33 mouse cellular contexts compared by ENCODE assay signal in genomic region chr9:120521161-120521560, GRCm38 (mm10). TPM values are rescaled to one million over a fixed set of nuclear protein-coding genes. Genes with fewer than 3 reads are reported as not detected.
"Had no signal": no experiment of that assay in that cellular context is flagged by ENCODE, and none has a peak within 500 bp of the region (broad histone marks: within the 10 kb centered on the region; RNA-seq: fewer than 3 reads in every experiment).

No protein-coding gene starts in this region.

- H3K4me1 ChIP-seq: embryonic facial prominence, embryonic 10.5 days; embryonic facial prominence, embryonic 12.5 days; embryonic facial prominence, embryonic 15.5 days; forebrain, embryonic 10.5 days; forebrain, embryonic 12.5 days; forebrain, embryonic 13.5 days; forebrain, embryonic 15.5 days; heart, embryonic 10.5 days had no signal

- DNase-seq: cerebellum, adult 9-10 months; cerebellum, adult 9-11 months; cerebellum, postnatal 25 days; cerebellum, postnatal 36 days; embryo, embryonic 11 days; forebrain, postnatal 0 days; gastrocnemius, adult 2 months; gastrocnemius, postnatal 10 days; gastrocnemius, postnatal 14 days; gastrocnemius, postnatal 25 days; gastrocnemius, postnatal 36 days; heart, adult 11 months; heart, adult 18-20 months; heart, adult 2 months had no signal

- ATAC-seq: forebrain, embryonic 13.5 days; forebrain, embryonic 14.5 days; forebrain, embryonic 15.5 days; forebrain, embryonic 16.5 days; forebrain, postnatal 0 days had no signal

- H3K9me3 ChIP-seq: embryonic facial prominence, embryonic 10.5 days; embryonic facial prominence, embryonic 12.5 days; embryonic facial prominence, embryonic 13.5 days; embryonic facial prominence, embryonic 15.5 days; forebrain, embryonic 10.5 days; forebrain, embryonic 12.5 days; forebrain, embryonic 13.5 days; forebrain, embryonic 15.5 days; heart, embryonic 10.5 days had no signal

- H3K36me3 ChIP-seq: embryonic facial prominence, embryonic 10.5 days; embryonic facial prominence, embryonic 12.5 days; embryonic facial prominence, embryonic 13.5 days; embryonic facial prominence, embryonic 15.5 days; forebrain, embryonic 10.5 days; forebrain, embryonic 12.5 days; forebrain, embryonic 15.5 days; heart, embryonic 10.5 days had no signal

- H3K4me3 ChIP-seq: embryonic facial prominence, embryonic 10.5 days; embryonic facial prominence, embryonic 12.5 days; embryonic facial prominence, embryonic 13.5 days; embryonic facial prominence, embryonic 15.5 days; erythroblast, embryonic 14.5 days; forebrain, embryonic 10.5 days; forebrain, embryonic 12.5 days; forebrain, embryonic 13.5 days; forebrain, embryonic 15.5 days; gastrocnemius, adult 2 months; heart, adult 2 months; heart, embryonic 10.5 days had no signal

- H3K27me3 ChIP-seq: embryonic facial prominence, embryonic 12.5 days; embryonic facial prominence, embryonic 13.5 days; embryonic facial prominence, embryonic 15.5 days; forebrain, embryonic 12.5 days; forebrain, embryonic 13.5 days; forebrain, embryonic 15.5 days had no signal

RNA-seq across cellular contexts. Expression of gene Entpd3, which starts 18.5 kb away (rescaled TPM):
- total RNA-seq: common myeloid progenitor, adult 5-6 weeks; gastrocnemius, adult 18-20 months; gastrocnemius, adult 2 months; gastrocnemius, adult 8-10 months; gastrocnemius, postnatal 14 days; gastrocnemius, postnatal 25 days; gastrocnemius, postnatal 36 days; gastrocnemius, postnatal 4 days; granulocyte monocyte progenitor cell, adult 5-6 weeks; heart, adult 18-20 months; heart, adult 8-10 months had no signal
- polyA plus RNA-seq: forebrain, embryonic 11.5 days had no signal
